Mouse (Mus musculus) kidney, adult 2 months (tissue): ENCODE measurements at regions not wholly inside any gene's neighbourhood (a gene's known extent, or its start where the extent isn't known, plus 50 kb on each side); places are given as distances from the start of the nearest gene placed in this dataset.

Experiments used
- CTCF ChIP-seq: fragments of 200-500 bp; conservative IDR thresholded peaks from 2 replicates; pipeline ENCODE4 v1.5.1; 2011; ENCODE audit warnings: low read depth, mild to moderate bottlenecking, control low read depth, low read length, moderate library complexity, mixed read lengths; ENCODE audit not compliant: insufficient read depth, insufficient read length
- POLR2A ChIP-seq: fragments of 200-500 bp; IDR thresholded peaks from one replicate; pipeline ENCODE4 v1.6.1; 2011; ENCODE audit warnings: low read depth, low read length, control low read depth

- no peak for TF ChIP-seq CTCF
- TF ChIP-seq POLR2A: no peak
Observed at GRCm38 (mm10) chr3:149103469-149103868, 113.1 kb upstream of the Adgrl2 start.
